Mouse (Mus musculus) MEL (cell line): ENCODE results near the gene Itpr2. TPM values are rescaled to one million over a fixed set of nuclear protein-coding genes. Genes with fewer than 3 reads are reported as not detected.

ENCODE experiments used
- DNase-seq: peaks from one replicate; pipeline ENCODE4 v3.0.0; 2011; ENCODE audit warnings: low read depth, low spot score
- H3K27ac ChIP-seq: 2 replicates; pipeline ENCODE4 v1.5.1; 2012; ENCODE audit warnings: low read depth, mild to moderate bottlenecking, control low read depth, low read length, moderate library complexity; ENCODE audit not compliant: control insufficient read depth
- H3K27me3 ChIP-seq, 2 experiments: fragments of 150-350 bp in 1 of 2; sonication (generic) in 1 of 2; 2 replicates each; pipeline ENCODE4 v1.6.1; 2012; ENCODE audit warnings: low read length in 2 of 2, mild to moderate bottlenecking in 2 of 2, improper control_type of control experiment in 1 of 2, moderate library complexity in 1 of 2; ENCODE audit not compliant: insufficient read depth in 2 of 2, control insufficient read depth in 1 of 2
- H3K36me3 ChIP-seq, 2 experiments: 2 replicates each; pipeline ENCODE4 v1.6.1; 2012 to 2014; ENCODE audit warnings: low read length in 2 of 2, improper control_type of control experiment in 1 of 2, inconsistent platforms in 1 of 2, mild to moderate bottlenecking in 1 of 2; ENCODE audit not compliant: insufficient read depth in 2 of 2, control insufficient read depth in 1 of 2
- H3K4me1 ChIP-seq, 2 experiments: fragments of 150-350 bp in 1 of 2; sonication (generic) in 1 of 2; 2 replicates each; pipeline ENCODE4 v1.6.1; 2012; ENCODE audit warnings: low read length in 2 of 2, improper control_type of control experiment in 1 of 2, mild to moderate bottlenecking in 1 of 2; ENCODE audit not compliant: insufficient read depth in 2 of 2, control insufficient read depth in 1 of 2
- H3K4me3 ChIP-seq, 2 experiments: fragments of 150-350 bp in 1 of 2; sonication (generic) in 1 of 2; 2 replicates each; pipeline ENCODE4 v1.5.1; 2012; ENCODE audit warnings: low read depth in 2 of 2, low read length in 2 of 2, mild to moderate bottlenecking in 2 of 2, moderate library complexity in 2 of 2, control low read depth in 1 of 2, improper control_type of control experiment in 1 of 2; ENCODE audit not compliant: control insufficient read depth in 1 of 2, insufficient read depth in 1 of 2
- H3K79me2 ChIP-seq: 2 replicates; pipeline ENCODE4 v1.6.1; 2012; ENCODE audit warnings: mild to moderate bottlenecking, low read length, moderate library complexity; ENCODE audit not compliant: control insufficient read depth, poor library complexity, insufficient read depth
- H3K9ac ChIP-seq: 2 replicates; pipeline ENCODE4 v1.6.1; 2012; ENCODE audit warnings: low read depth, mild to moderate bottlenecking, control low read depth, low read length, moderate library complexity; ENCODE audit not compliant: control insufficient read depth, poor library complexity, severe bottlenecking
- H3K9me3 ChIP-seq: fragments of 150-350 bp; sonication (generic); replicated peaks from 2 replicates; pipeline ENCODE4 v1.6.1; 2012; ENCODE audit warnings: mild to moderate bottlenecking, low read length, improper control_type of control experiment, moderate library complexity; ENCODE audit not compliant: insufficient read depth
- BHLHE40 ChIP-seq: IDR thresholded peaks from 2 replicates; pipeline ENCODE4 v1.6.1; 2012; ENCODE audit warnings: low read depth, mild to moderate bottlenecking, inconsistent platforms, low read length, improper control_type of control experiment, borderline replicate concordance
- CHD1 ChIP-seq: IDR thresholded peaks from 2 replicates; pipeline ENCODE4 v1.6.1; 2012; ENCODE audit warnings: low read depth, mild to moderate bottlenecking, inconsistent platforms, low read length, improper control_type of control experiment
- CHD2 ChIP-seq: IDR thresholded peaks from 2 replicates; pipeline ENCODE4 v1.6.1; 2011; ENCODE audit warnings: low read length, improper control_type of control experiment
- CTCF ChIP-seq, 3 experiments: IDR thresholded peaks in 2 of 3; conservative IDR thresholded peaks in 1 of 3; 2 replicates each; pipeline ENCODE4 v1.5.1; 2011 to 2012; ENCODE audit warnings: low read length in 3 of 3, low read depth in 2 of 3, mild to moderate bottlenecking in 2 of 3, improper control_type of control experiment in 1 of 3, inconsistent platforms in 1 of 3, mixed read lengths in 1 of 3, moderate library complexity in 1 of 3; ENCODE audit not compliant: control insufficient read depth in 1 of 3, insufficient read depth in 1 of 3, poor library complexity in 1 of 3, severe bottlenecking in 1 of 3
- ETS1 ChIP-seq: IDR thresholded peaks from 2 replicates; pipeline ENCODE4 v1.6.1; 2012; ENCODE audit warnings: low read depth, mild to moderate bottlenecking, inconsistent platforms, low read length, improper control_type of control experiment, moderate library complexity
- HCFC1 ChIP-seq: IDR thresholded peaks from 2 replicates; pipeline ENCODE4 v1.6.1; 2012; ENCODE audit warnings: low read depth, mild to moderate bottlenecking, inconsistent platforms, low read length, improper control_type of control experiment, moderate library complexity
- MAX ChIP-seq: IDR thresholded peaks from 2 replicates; pipeline ENCODE4 v1.6.1; 2011; ENCODE audit warnings: low read length, improper control_type of control experiment
- MAZ ChIP-seq: IDR thresholded peaks from 2 replicates; pipeline ENCODE4 v1.6.1; 2012; ENCODE audit warnings: low read depth, mild to moderate bottlenecking, inconsistent platforms, low read length, improper control_type of control experiment
- MEF2A ChIP-seq: IDR thresholded peaks from 2 replicates; pipeline ENCODE4 v1.6.1; 2014; ENCODE audit warnings: low read depth, mild to moderate bottlenecking, inconsistent platforms, low read length, improper control_type of control experiment; ENCODE audit not compliant: poor library complexity, insufficient replicate concordance, severe bottlenecking; ENCODE audit errors: extremely low read depth
- MYB ChIP-seq: IDR thresholded peaks from 2 replicates; pipeline ENCODE4 v1.6.1; 2011; ENCODE audit warnings: mild to moderate bottlenecking, low read depth, low read length, improper control_type of control experiment
- MYC ChIP-seq: IDR thresholded peaks from 2 replicates; pipeline ENCODE4 v1.6.1; 2011; ENCODE audit warnings: low read depth, mild to moderate bottlenecking, low read length, improper control_type of control experiment, moderate library complexity
- NRF1 ChIP-seq: IDR thresholded peaks from 2 replicates; pipeline ENCODE4 v1.6.1; 2014; ENCODE audit warnings: low read depth, mild to moderate bottlenecking, inconsistent platforms, low read length, improper control_type of control experiment, moderate library complexity; ENCODE audit not compliant: poor library complexity, insufficient read depth, severe bottlenecking
- POLR2A ChIP-seq, 2 experiments: IDR thresholded peaks; 2 replicates each; pipeline ENCODE4 v1.6.1; 2011 to 2012; ENCODE audit warnings: low read length in 2 of 2, mild to moderate bottlenecking in 2 of 2, control low read depth in 1 of 2, improper control_type of control experiment in 1 of 2, low read depth in 1 of 2, moderate library complexity in 1 of 2; ENCODE audit not compliant: control insufficient read depth in 1 of 2, insufficient read depth in 1 of 2, poor library complexity in 1 of 2
- SIN3A ChIP-seq: IDR thresholded peaks from 2 replicates; pipeline ENCODE4 v1.6.1; 2012; ENCODE audit warnings: low read length, improper control_type of control experiment, inconsistent platforms
- TAL1 ChIP-seq: IDR thresholded peaks from 2 replicates; pipeline ENCODE4 v1.6.1; 2012; ENCODE audit warnings: mild to moderate bottlenecking, inconsistent platforms, low read length, moderate library complexity, mixed read lengths
- TCF12 ChIP-seq: IDR thresholded peaks from 2 replicates; pipeline ENCODE4 v1.6.1; 2014; ENCODE audit warnings: low read depth, mild to moderate bottlenecking, inconsistent platforms, low read length, improper control_type of control experiment, moderate library complexity
- UBTF ChIP-seq: IDR thresholded peaks from 2 replicates; pipeline ENCODE4 v1.6.1; 2012; ENCODE audit warnings: low read depth, mild to moderate bottlenecking, inconsistent platforms, low read length, improper control_type of control experiment, moderate library complexity, borderline replicate concordance; ENCODE audit not compliant: insufficient read depth
- USF1 ChIP-seq: IDR thresholded peaks from 2 replicates; pipeline ENCODE4 v1.6.1; 2014; ENCODE audit warnings: low read depth, mild to moderate bottlenecking, inconsistent platforms, low read length, improper control_type of control experiment, moderate library complexity
- ZC3H11A ChIP-seq: IDR thresholded peaks from 2 replicates; pipeline ENCODE4 v1.6.1; 2012; ENCODE audit warnings: low read depth, mild to moderate bottlenecking, inconsistent platforms, low read length, improper control_type of control experiment
- ZKSCAN1 ChIP-seq: IDR thresholded peaks from 2 replicates; pipeline ENCODE4 v1.6.1; 2012; ENCODE audit warnings: low read depth, mild to moderate bottlenecking, inconsistent platforms, low read length, improper control_type of control experiment, moderate library complexity
- ZMIZ1 ChIP-seq: IDR thresholded peaks from 2 replicates; pipeline ENCODE4 v1.6.1; 2012; ENCODE audit warnings: low read depth, mild to moderate bottlenecking, inconsistent platforms, low read length, improper control_type of control experiment, moderate library complexity
- polyA plus RNA-seq, 2 experiments: library from polyadenylated mRNA; stranded (reverse) in 1 of 2; unstranded in 1 of 2; fragments of >175 nt in 1 of 2; fragments of >200 nt in 1 of 2; gene quantifications; 2 replicates each; pipeline versions ENCODE4 v1.2.1 to v1.2.4; 2012; ENCODE audit warnings: low replicate concordance in 2 of 2, low read depth in 1 of 2; ENCODE audit not compliant: insufficient read length in 2 of 2, insufficient read depth in 1 of 2, missing spikeins in 1 of 2
- total RNA-seq: library from RNA; depleted of rRNA; stranded (reverse); fragments of 300-350 nt; gene quantifications from 2 replicates; pipeline ENCODE4 v1.2.3, GENCODE M21; 2012

Gene Itpr2
- total and polyA plus RNA-seq, 3 experiments, result 1.5 to 3.0 TPM; not detected in 1

- no peaks in the 10 kb centered on the region for H3K9me3 ChIP-seq
- H3K36me3 ChIP-seq, result no peaks in the 10 kb centered on the region; a peak in 1 of 4 replicates
Measured at GRCm38 (mm10) chr6:146490416-146490960, 11.5 kb downstream of the Itpr2 start.

DNA sequence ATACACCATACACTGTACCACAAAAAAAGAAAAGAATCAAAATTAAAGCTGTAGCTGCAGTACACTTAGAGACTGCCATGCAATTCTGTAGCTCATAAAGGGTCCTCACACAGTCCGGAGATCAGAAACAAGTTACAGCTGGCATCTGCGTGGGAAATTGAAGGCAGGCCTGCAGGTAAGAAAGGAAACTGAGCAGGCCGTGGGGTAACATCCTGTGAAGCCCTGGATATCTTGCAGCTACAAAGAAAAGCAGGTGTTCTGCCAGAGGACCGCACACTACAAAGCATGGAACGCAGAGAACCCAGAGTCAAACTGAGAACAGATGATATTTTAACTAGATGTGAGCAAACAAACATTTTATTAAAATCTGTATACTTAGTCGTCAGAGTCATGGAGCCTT, 12.2 kb downstream of the Itpr2 start:
- DNase-seq, result no peak
- H3K27me3 ChIP-seq, result no peaks in the 10 kb centered on the region
- no peaks in the 10 kb centered on the region; a peak in 1 of 4 replicates for H3K36me3 ChIP-seq
- TF ChIP-seq HCFC1 (no peak), TAL1 (no peak), ETS1 (no peak), MAZ (no peak), ZMIZ1 (no peak), MEF2A (no peak), BHLHE40 (no peak), ZC3H11A (no peak), MYB (no peak), TCF12 (no peak), SIN3A (no peak), UBTF (no peak), CHD2 (no peak), MYC (no peak), NRF1 (no peak), CHD1 (no peak), ZKSCAN1 (no peak), CTCF (IDR thresholded peaks at IDR 0.05 in 2 of 3, conservative IDR thresholded peaks at IDR 0.05 in 1 of 3; ENCODE audit: control insufficient read depth in 1 of 3, insufficient read depth in 1 of 3, low read depth in 2 of 3, low read length in 3 of 3, poor library complexity in 1 of 3, severe bottlenecking in 1 of 3) (no peak), USF1 (no peak)
- TF ChIP-seq, all 39 proteins: peak for 0
- Histone ChIP-seq H3K4me3 (no peak overlapping the region), H3K79me2 (no peaks in the 10 kb centered on the region), H3K9me3 (no peaks in the 10 kb centered on the region), H3K9ac (no peak overlapping the region), H3K4me1 (peaks cover 0 to 6% of the 10 kb centered on the region in 2 experiments; a peak in 1 of 4 replicates), H3K27ac (no peak overlapping the region)

More at GRCm38 (mm10) chr6:146490416-146490960, 11.5 kb downstream of the Itpr2 start:
- no peaks in the 10 kb centered on the region for H3K27me3 ChIP-seq
- TF ChIP-seq POLR2A (IDR thresholded peaks at IDR 0.05; ENCODE audit: control insufficient read depth in 1 of 2, insufficient read depth in 1 of 2, low read depth in 1 of 2, low read length in 2 of 2, poor library complexity in 1 of 2) (no peak), MAZ (no peak), BHLHE40 (no peak), MAX (no peak)
- no peak overlapping the region for H3K9ac ChIP-seq
- no peak overlapping the region for H3K4me3 ChIP-seq
- no peak overlapping the region for H3K27ac ChIP-seq
- DNase-seq, result no peak
- H3K79me2 ChIP-seq, result no peaks in the 10 kb centered on the region
- peaks cover 0 to 6% of the 10 kb centered on the region in 2 experiments; a peak in 1 of 4 replicates for H3K4me1 ChIP-seq
